Mouse (Mus musculus) cortical plate, adult 2 months (tissue): Measurements from ENCODE around the gene Sphk1. TPM values are rescaled to one million over a fixed set of nuclear protein-coding genes. Genes with fewer than 3 reads are reported as not detected.

Experiments used
- H3K27ac ChIP-seq: fragments of 200-500 bp; 2 replicates; pipeline ENCODE4 v1.5.1; 2012; ENCODE audit warnings: low read length, control low read depth, inconsistent platforms; ENCODE audit not compliant: insufficient read depth
- H3K4me1 ChIP-seq: fragments of 200-500 bp; 2 replicates; pipeline ENCODE4 v1.6.1; 2011; ENCODE audit warnings: low read length; ENCODE audit not compliant: control insufficient read depth, insufficient read depth
- H3K4me3 ChIP-seq: fragments of 200-500 bp; 2 replicates; pipeline ENCODE4 v1.5.1; 2011; ENCODE audit warnings: mild to moderate bottlenecking, low read length, control low read depth; ENCODE audit not compliant: insufficient read depth
- CTCF ChIP-seq: fragments of 200-500 bp; IDR thresholded peaks from 2 replicates; pipeline ENCODE4 v1.5.1; 2011; ENCODE audit warnings: mild to moderate bottlenecking, control low read depth, low read length; ENCODE audit not compliant: insufficient read depth; ENCODE audit errors: extremely low read depth
- POLR2A ChIP-seq: fragments of 200-500 bp; IDR thresholded peaks from 2 replicates; pipeline ENCODE4 v1.6.1; 2011; ENCODE audit warnings: mild to moderate bottlenecking, low read length, control low read depth; ENCODE audit not compliant: insufficient read depth; ENCODE audit errors: extremely low read depth
- polyA plus RNA-seq: library from polyadenylated mRNA; depleted of rRNA; stranded (reverse); fragments of >200 nt; gene quantifications from 2 replicates; pipeline ENCODE4 v1.2.3, GENCODE M21; 2012

Gene Sphk1
- polyA plus RNA-seq, 1 experiment, result 7.6 TPM

DNA sequence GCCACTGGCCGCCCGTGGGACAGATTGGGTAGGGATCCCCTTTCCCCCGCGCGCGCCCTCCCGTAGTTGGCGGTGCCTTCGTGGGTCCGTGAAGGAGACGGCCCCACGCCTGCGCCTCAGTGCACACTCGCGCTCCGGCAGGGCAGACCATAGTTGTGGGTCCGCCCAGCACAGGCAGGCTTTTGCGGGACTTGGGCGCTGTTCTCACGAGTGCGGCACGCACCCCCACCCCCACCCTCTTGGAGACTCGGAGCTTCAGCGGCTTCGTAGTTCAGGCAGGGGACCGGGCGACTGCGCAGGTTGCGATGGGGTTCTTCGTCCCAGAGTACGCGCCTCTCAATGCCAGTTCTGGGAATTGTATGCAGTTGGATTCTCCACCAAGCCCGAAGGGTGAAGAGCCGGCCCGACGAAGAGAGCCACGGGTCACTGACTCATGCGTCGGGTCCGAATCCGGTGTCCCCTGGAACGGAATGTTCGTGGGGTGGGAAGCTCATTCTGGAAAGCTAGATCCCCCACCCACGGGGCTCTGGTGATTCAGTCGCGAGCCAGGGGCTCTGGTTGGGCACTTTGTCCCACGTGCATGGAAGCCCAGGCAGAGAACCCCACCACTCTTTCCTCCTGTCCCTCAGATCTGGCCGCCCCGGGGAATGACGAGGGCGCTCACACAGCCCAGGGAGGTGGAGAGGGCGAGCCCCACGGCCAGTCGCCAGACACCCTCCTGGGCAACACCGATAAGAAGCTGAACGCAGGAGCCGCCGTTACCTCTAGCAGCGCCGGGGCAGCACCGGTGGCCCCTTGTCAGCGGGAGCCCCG, 2.8 kb downstream of the Sphk1 start:
- H3K27ac ChIP-seq, result no peak overlapping the region
- peak overlapping the region; percentile 21; the same call in 1 of the 2 replicates for H3K4me3 ChIP-seq
- no peaks in the 10 kb centered on the region for H3K4me1 ChIP-seq
- TF ChIP-seq POLR2A, result no peak
- no peak for TF ChIP-seq CTCF

DNA sequence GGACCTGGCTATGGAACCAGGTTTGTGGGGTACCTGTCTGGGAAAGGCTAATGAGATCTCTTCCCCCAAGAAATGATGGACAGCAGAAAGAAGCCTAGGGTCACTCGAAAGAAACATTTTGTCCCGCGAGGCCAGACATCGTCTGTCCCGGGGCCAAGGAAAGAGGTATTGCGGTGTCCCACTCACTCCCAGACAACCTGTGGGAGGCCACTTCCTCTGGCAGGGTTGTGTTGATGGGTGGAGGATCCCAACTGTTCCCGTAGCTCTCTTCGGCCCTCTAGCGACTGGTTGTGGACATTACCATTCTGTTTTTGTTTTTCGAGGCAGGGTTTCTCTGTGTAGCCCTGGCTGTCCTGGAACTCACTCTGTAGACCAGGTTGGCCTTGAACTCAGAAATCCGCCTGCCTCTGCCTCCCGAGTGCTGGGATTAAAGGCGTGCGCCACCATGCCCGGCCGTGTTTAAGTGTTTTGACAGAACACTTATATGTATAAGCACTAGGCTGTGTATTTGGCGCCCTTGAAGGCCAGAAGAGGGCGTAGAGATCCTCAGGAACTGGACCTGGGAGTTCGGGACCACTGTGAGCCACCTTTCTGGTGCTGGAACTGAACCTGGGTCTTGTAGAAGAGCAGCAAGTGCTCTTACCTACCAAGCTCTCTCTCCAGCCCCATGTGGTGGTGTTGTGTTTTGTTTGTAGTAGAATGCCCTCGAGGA, 3.6 kb downstream of the Sphk1 start:
- no peak overlapping the region for H3K27ac ChIP-seq
- H3K4me1 ChIP-seq, result no peaks in the 10 kb centered on the region
- no peak for TF ChIP-seq POLR2A
- TF ChIP-seq CTCF, result peak; percentile 80
- H3K4me3 ChIP-seq, result no peak overlapping the region

DNA sequence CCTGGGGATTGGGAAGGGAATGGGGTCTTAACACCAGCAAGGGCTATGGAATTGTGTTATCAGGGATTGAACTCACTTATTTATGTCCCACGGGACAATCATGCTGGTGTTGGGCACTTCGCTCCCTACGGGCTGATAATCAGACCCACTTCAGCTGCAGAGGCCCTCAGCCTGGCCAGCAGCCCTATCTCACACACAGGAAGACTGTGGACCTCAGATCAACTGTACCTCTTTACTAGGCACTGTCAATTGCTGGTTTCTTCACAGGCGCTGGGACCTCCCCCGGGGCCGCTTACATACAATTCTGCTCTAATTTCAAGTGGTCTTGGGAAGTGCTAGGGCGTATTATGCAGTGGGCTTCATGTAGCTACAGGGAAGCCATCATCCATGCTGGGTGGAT, 6.0 kb downstream of the Sphk1 start:
- Histone ChIP-seq H3K4me1 (no peaks in the 10 kb centered on the region), H3K27ac (no peak overlapping the region), H3K4me3 (no peak overlapping the region)
- TF ChIP-seq POLR2A (no peak), CTCF (no peak)

DNA sequence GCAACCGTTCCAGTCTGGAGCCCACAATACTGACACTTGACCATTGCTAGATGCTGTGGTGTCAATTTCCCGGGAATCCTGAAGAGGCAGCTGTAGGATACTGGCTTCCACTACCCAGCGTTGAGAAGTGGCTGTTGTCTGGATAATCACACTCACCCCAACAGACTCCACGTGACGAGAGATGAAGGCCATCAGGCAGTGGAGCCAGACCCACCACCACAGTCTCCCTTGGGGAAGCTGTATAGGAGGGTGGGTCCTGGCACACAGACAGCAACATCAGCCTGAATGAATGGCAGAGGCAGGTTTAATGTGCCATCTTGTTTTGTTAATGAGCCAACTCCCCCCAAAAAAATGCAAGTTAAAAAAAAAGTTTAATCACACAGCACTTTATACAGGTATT, 6.7 kb downstream of the Sphk1 start:
- TF ChIP-seq POLR2A (no peak), CTCF (no peak)
- Histone ChIP-seq H3K4me1 (0 out of 2 replicates have a peak, but pooled peaks cover 2% of the 10 kb centered on the region), H3K27ac (no peak overlapping the region), H3K4me3 (no peak overlapping the region)

GRCm38 (mm10) chr11:116538142-116538735, 7.5 kb downstream of the Sphk1 start:
- H3K4me1 ChIP-seq, result 0 out of 2 replicates have a peak, but pooled peaks cover 2% of the 10 kb centered on the region

DNA sequence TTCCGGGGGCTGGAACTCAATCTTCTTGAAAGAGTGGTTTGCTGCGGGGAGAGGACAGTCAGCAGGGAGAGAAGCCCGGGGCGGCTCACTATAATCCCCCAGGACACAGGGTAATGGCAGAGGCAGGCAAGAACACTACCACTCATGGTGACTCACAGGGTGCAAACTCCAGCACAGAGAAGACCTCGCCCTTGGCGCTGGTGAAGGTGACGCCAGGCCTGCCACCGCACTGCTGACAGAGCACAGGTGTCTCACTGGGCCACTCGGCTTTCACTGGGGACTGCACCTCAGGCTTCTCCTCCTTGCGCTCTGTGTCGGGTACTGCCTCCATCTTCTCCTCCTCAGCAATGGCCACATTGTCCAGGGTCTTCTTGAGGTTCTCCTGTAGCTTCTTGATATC, 10.5 kb downstream of the Sphk1 start:
- Histone ChIP-seq H3K4me3 (no peak overlapping the region), H3K4me1 (0 out of 2 replicates have a peak, but pooled peaks cover 2% of the 10 kb centered on the region), H3K27ac (no peak overlapping the region)
- TF ChIP-seq POLR2A (no peak), CTCF (no peak)

More at GRCm38 (mm10) chr11:116538142-116538735, 7.5 kb downstream of the Sphk1 start:
- no peak for TF ChIP-seq POLR2A
- TF ChIP-seq CTCF, result no peak
- H3K4me3 ChIP-seq, result no peak overlapping the region
- no peak overlapping the region for H3K27ac ChIP-seq

DNA sequence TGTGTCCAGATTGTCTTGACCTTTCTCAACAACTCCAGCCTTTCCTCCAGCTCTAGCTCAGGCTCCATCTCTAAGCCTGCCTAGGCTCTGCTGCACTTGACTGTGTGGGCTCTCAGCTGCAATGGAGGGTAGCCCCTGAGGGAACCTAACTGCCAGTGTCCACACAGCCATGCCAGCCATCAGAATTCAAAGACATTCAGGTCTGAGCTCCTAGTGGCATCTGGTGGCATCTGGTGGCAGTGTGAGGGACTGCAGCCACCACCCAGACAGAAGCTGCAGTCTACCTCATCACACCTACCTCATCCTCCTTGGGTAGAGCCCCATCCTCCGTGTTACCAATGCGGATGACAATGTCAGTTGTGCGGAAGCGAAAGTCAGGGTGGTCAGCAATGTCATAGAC, 12.4 kb downstream of the Sphk1 start:
- Histone ChIP-seq H3K4me3 (no peak overlapping the region), H3K27ac (no peak overlapping the region), H3K4me1 (0 out of 2 replicates have a peak, but pooled peaks cover 7% of the 10 kb centered on the region)
- TF ChIP-seq CTCF (peak; percentile 78), POLR2A (no peak)

DNA sequence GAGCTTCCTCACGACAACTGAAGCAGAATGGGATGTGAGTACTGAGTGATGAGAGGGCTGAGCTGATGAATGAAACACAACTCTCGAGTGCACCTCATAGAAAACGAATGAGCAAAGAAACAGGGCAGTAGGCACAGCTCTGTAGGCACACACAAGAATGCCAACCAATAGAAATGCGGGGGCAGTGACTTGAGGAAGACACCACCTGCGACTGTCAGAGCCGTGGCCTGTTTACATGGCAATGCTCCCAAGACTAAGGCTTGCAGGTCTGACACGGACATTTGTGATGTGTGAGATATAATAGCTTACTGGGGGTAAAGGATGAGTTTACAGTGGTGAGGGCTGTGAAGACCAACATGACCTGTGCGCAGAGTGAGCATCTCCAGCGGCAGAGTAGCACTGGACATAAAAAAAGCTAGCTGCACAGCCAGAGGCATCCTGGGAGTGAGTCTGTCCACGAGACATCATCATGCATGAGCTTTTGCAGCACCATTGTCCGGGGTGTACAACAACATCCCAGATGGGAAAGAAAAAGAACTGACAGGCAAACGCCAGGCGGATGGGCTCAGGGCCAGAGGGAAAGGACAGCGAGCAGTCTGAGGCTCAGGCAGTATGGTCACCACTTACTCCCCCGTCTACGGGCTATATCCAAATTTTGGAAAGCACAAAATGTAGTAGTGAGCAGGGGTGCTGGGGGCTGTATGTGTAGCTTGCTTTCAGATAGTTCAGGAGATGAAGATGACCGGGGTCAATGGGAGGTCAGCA, 16.8 kb downstream of the Sphk1 start:
- Histone ChIP-seq H3K27ac (no peak overlapping the region), H3K4me3 (no peak overlapping the region), H3K4me1 (peaks cover 17% of the 10 kb centered on the region)
- TF ChIP-seq CTCF, result no peak
- no peak for TF ChIP-seq POLR2A

- H3K4me3 ChIP-seq, result no peak overlapping the region
- TF ChIP-seq POLR2A, result no peak
- TF ChIP-seq CTCF, result no peak
- peaks cover 21% of the 10 kb centered on the region for H3K4me1 ChIP-seq
- H3K27ac ChIP-seq, result no peak overlapping the region
Measured at GRCm38 (mm10) chr11:116548780-116549179, 18.1 kb downstream of the Sphk1 start.
